Comparison of ENCODE assay signal across 21 mouse cellular contexts in the genomic region with DNA sequence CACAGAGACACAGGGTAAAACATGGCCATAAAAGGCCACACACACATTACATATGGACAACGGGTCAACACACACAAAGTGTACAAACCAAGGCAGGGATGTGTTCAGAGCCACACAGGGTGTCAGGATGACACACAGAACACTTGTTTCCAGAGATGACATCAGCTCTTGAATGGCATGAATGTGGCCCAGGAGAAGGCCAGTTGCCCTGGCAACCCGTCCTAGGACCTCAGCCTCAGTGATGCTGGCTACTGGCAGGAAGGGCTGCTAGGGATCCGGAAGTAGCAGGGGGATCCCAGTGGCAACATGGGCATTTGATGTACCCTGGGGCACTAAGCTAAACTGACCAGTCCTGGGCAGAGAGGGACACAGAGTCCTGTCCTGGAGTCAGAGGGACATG. TPM values are rescaled to one million over a fixed set of nuclear protein-coding genes. Genes with fewer than 3 reads are reported as not detected.
DNase-seq lines count a peak whose midpoint lies in the region; ATAC-seq lines count a peak whose summit lies in the region.
"Had no signal": no experiment of that assay in that cellular context is flagged by ENCODE, and none has a peak within 500 bp of the region (broad histone marks: within the 10 kb centered on the region; RNA-seq: fewer than 3 reads in every experiment).

No protein-coding gene starts in this region.

- H3K36me3 ChIP-seq in forebrain, embryonic 13.5 days (ENCODE audit: poor library complexity, severe bottlenecking): no peaks in the 10 kb centered on the region
- no peaks in the 10 kb centered on the region for H3K36me3 ChIP-seq in forebrain, embryonic 16.5 days (ENCODE audit: control insufficient read depth, insufficient read depth)
- no peaks in the 10 kb centered on the region for H3K36me3 ChIP-seq in midbrain, embryonic 11.5 days (ENCODE audit: control insufficient read depth, insufficient read depth, low read length)
- no peaks in the 10 kb centered on the region for H3K36me3 ChIP-seq in midbrain, embryonic 14.5 days (ENCODE audit: control insufficient read depth, insufficient read depth, low read length)
- H3K36me3 ChIP-seq: embryonic facial prominence, embryonic 10.5 days; embryonic facial prominence, embryonic 12.5 days; G1E had no signal

- ATAC-seq in forebrain, embryonic 13.5 days: no peak
- ATAC-seq in forebrain, embryonic 16.5 days: no peak
- ATAC-seq in midbrain, embryonic 11.5 days (ENCODE audit: low FRiP score): no peak
- ATAC-seq in midbrain, embryonic 14.5 days (ENCODE audit: low FRiP score, low TSS enrichment): no peak
- ATAC-seq: CD4-positive, CD25-positive, alpha-beta regulatory T cell, adult 4 months; forebrain, embryonic 14.5 days; forebrain, postnatal 0 days had no signal

- H3K9ac ChIP-seq in forebrain, embryonic 13.5 days: 0 out of 2 replicates have a peak overlapping the region, but pooled peaks have one; percentile 13
- no peak overlapping the region for H3K9ac ChIP-seq in forebrain, embryonic 16.5 days (replicated peaks; ENCODE audit: low read depth, low read length)
- H3K9ac ChIP-seq in midbrain, embryonic 11.5 days (ENCODE audit: low read length): no peak overlapping the region
- H3K9ac ChIP-seq in midbrain, embryonic 14.5 days (replicated peaks; ENCODE audit: low read length): no peak overlapping the region
- H3K9ac ChIP-seq: embryonic facial prominence, embryonic 12.5 days; forebrain, postnatal 0 days had no signal

- peaks cover 39% of the 10 kb centered on the region for H3K27me3 ChIP-seq in forebrain, embryonic 13.5 days
- peaks cover 19% of the 10 kb centered on the region for H3K27me3 ChIP-seq in forebrain, embryonic 16.5 days (replicated peaks; ENCODE audit: control insufficient read depth, insufficient read depth, low read length)
- H3K27me3 ChIP-seq in midbrain, embryonic 11.5 days (ENCODE audit: control insufficient read depth, insufficient read depth, low read length): peaks cover 25% of the 10 kb centered on the region
- H3K27me3 ChIP-seq in midbrain, embryonic 14.5 days (ENCODE audit: control insufficient read depth, insufficient read depth, low read length): peaks cover 20% of the 10 kb centered on the region

- H3K4me3 ChIP-seq in forebrain, embryonic 13.5 days: no peak overlapping the region
- H3K4me3 ChIP-seq in forebrain, embryonic 16.5 days (replicated peaks; ENCODE audit: low read length): no peak overlapping the region
- H3K4me3 ChIP-seq in midbrain, embryonic 11.5 days (ENCODE audit: low read depth, low read length): no peak overlapping the region
- H3K4me3 ChIP-seq in midbrain, embryonic 14.5 days (replicated peaks; ENCODE audit: low read depth, low read length): no peak overlapping the region
- H3K4me3 ChIP-seq: embryonic facial prominence, embryonic 10.5 days; embryonic facial prominence, embryonic 12.5 days had no signal

- peaks cover 23% of the 10 kb centered on the region for H3K4me1 ChIP-seq in forebrain, embryonic 13.5 days
- H3K4me1 ChIP-seq in forebrain, embryonic 16.5 days (replicated peaks; ENCODE audit: control insufficient read depth, insufficient read depth, low read length): peaks cover 21% of the 10 kb centered on the region
- H3K4me1 ChIP-seq in midbrain, embryonic 11.5 days (ENCODE audit: control insufficient read depth, insufficient read depth, low read length): peaks cover 19% of the 10 kb centered on the region
- H3K4me1 ChIP-seq in midbrain, embryonic 14.5 days (ENCODE audit: control insufficient read depth, insufficient read depth, low read length): peaks cover 23% of the 10 kb centered on the region

- no peaks in the 10 kb centered on the region for H3K9me3 ChIP-seq in forebrain, embryonic 13.5 days (replicated peaks)
- no peaks in the 10 kb centered on the region for H3K9me3 ChIP-seq in forebrain, embryonic 16.5 days (ENCODE audit: control insufficient read depth, low read length)
- H3K9me3 ChIP-seq in midbrain, embryonic 11.5 days (ENCODE audit: control insufficient read depth, low read length): no peaks in the 10 kb centered on the region
- no peaks in the 10 kb centered on the region for H3K9me3 ChIP-seq in midbrain, embryonic 14.5 days (ENCODE audit: control insufficient read depth, low read length)
- H3K9me3 ChIP-seq: embryonic facial prominence, embryonic 10.5 days; embryonic facial prominence, embryonic 12.5 days had no signal

- peak; percentile 61 for DNase-seq in midbrain, embryonic 11.5 days (ENCODE audit: low spot score, missing footprints)
- no peak for DNase-seq in midbrain, embryonic 14.5 days
- no peak for DNase-seq in frontal cortex, postnatal 14 days (ENCODE audit: low spot score in 2 of 2)
- DNase-seq: adrenal gland, adult 2 months; adrenal gland, postnatal 10 days; adrenal gland, postnatal 25 days; B cell, adult 2 months; cerebellum, adult 11-12 months; cerebellum, adult 2 months; cerebellum, adult 9-10 months; cerebellum, postnatal 25 days; forebrain, postnatal 0 days had no signal

- no peak overlapping the region for H3K4me2 ChIP-seq in forebrain, embryonic 13.5 days
- H3K4me2 ChIP-seq in forebrain, embryonic 16.5 days (ENCODE audit: low read length): no peak overlapping the region
- H3K4me2 ChIP-seq in midbrain, embryonic 11.5 days: no peak overlapping the region
- no peak overlapping the region for H3K4me2 ChIP-seq in midbrain, embryonic 14.5 days (ENCODE audit: low read length)
- H3K4me2 ChIP-seq: embryonic facial prominence, embryonic 12.5 days had no signal

- no peak overlapping the region for H3K27ac ChIP-seq in forebrain, embryonic 13.5 days
- no peak overlapping the region for H3K27ac ChIP-seq in forebrain, embryonic 16.5 days (ENCODE audit: low read length)
- H3K27ac ChIP-seq in midbrain, embryonic 11.5 days (ENCODE audit: low read depth, low read length): no peak overlapping the region
- H3K27ac ChIP-seq in midbrain, embryonic 14.5 days (replicated peaks; ENCODE audit: low read depth, low read length): no peak overlapping the region
- H3K27ac ChIP-seq: embryonic facial prominence, embryonic 10.5 days; embryonic facial prominence, embryonic 12.5 days had no signal

- 67% methylated on average over 3 of the region's 3 CpGs for WGBS in forebrain, embryonic 13.5 days
- 77% methylated on average over 3 of the region's 3 CpGs for WGBS in forebrain, embryonic 16.5 days
- WGBS in midbrain, embryonic 11.5 days: 86% methylated on average over 3 of the region's 3 CpGs
- 67% methylated on average over 3 of the region's 3 CpGs for WGBS in midbrain, embryonic 14.5 days

RNA-seq across cellular contexts. Expression of gene C2cd4c, which starts 4.5 kb away (rescaled TPM):
- polyA plus RNA-seq in forebrain, embryonic 13.5 days (2015; fragmentation: Nextera tagmentation; extraction: Ambion mirVana): 0.08 and 0.11 TPM in 2 replicates
- polyA plus RNA-seq in forebrain, embryonic 16.5 days (2015; fragmentation: Nextera tagmentation; extraction: Ambion mirVana): 0.25 and 0.32 TPM in 2 replicates
- 0.10 and 0.12 TPM in 2 replicates for polyA plus RNA-seq in midbrain, embryonic 11.5 days (2014; fragmentation: Nextera tagmentation; extraction: Ambion mirVana)
- 0.84 and 1.4 TPM in 2 replicates for polyA plus RNA-seq in midbrain, embryonic 14.5 days (2014; fragmentation: Nextera tagmentation; extraction: Ambion mirVana)
- polyA plus RNA-seq: CD4-positive, CD25-positive, alpha-beta regulatory T cell, adult 4 months; embryonic facial prominence, embryonic 10.5 days; embryonic facial prominence, embryonic 14.5 days; G1E had no signal

RNA-seq across cellular contexts. Expression of gene Theg, which starts 22.1 kb away (rescaled TPM):
- not detected in 2 replicates for polyA plus RNA-seq in forebrain, embryonic 13.5 days (2015; fragmentation: Nextera tagmentation; extraction: Ambion mirVana)
- not detected in 2 replicates for polyA plus RNA-seq in forebrain, embryonic 16.5 days (2015; fragmentation: Nextera tagmentation; extraction: Ambion mirVana)
- not detected in 2 replicates for polyA plus RNA-seq in midbrain, embryonic 11.5 days (2014; fragmentation: Nextera tagmentation; extraction: Ambion mirVana)
- not detected in 2 replicates for polyA plus RNA-seq in midbrain, embryonic 14.5 days (2014; fragmentation: Nextera tagmentation; extraction: Ambion mirVana)
- polyA plus RNA-seq: adrenal gland, adult 2 months; CD4-positive, CD25-positive, alpha-beta regulatory T cell, adult 4 months; cerebellum, adult 2 months; embryonic facial prominence, embryonic 10.5 days; embryonic facial prominence, embryonic 12.5 days; embryonic facial prominence, embryonic 14.5 days; forebrain, embryonic 11.5 days; forebrain, embryonic 14.5 days; forebrain, postnatal 0 days; G1E had no signal

RNA-seq across cellular contexts. Expression of gene Shc2, which starts 28.4 kb away (rescaled TPM):
- polyA plus RNA-seq in forebrain, embryonic 13.5 days (2015; fragmentation: Nextera tagmentation; extraction: Ambion mirVana): 8.2 and 11.4 TPM in 2 replicates
- polyA plus RNA-seq in forebrain, embryonic 16.5 days (2015; fragmentation: Nextera tagmentation; extraction: Ambion mirVana): 12.3 and 16.0 TPM in 2 replicates
- 11.4 and 13.0 TPM in 2 replicates for polyA plus RNA-seq in midbrain, embryonic 11.5 days (2014; fragmentation: Nextera tagmentation; extraction: Ambion mirVana)
- polyA plus RNA-seq in midbrain, embryonic 14.5 days (2014; fragmentation: Nextera tagmentation; extraction: Ambion mirVana): 17.2 and 21.6 TPM in 2 replicates
- polyA plus RNA-seq: CD4-positive, CD25-positive, alpha-beta regulatory T cell, adult 4 months; G1E had no signal

RNA-seq across cellular contexts. Expression of gene Odf3l2, which starts 36.3 kb away (rescaled TPM):
- 0.13 TPM in 1 of 2 replicates, not detected in the other for polyA plus RNA-seq in forebrain, embryonic 13.5 days (2015; fragmentation: Nextera tagmentation; extraction: Ambion mirVana)
- polyA plus RNA-seq in forebrain, embryonic 16.5 days (2015; fragmentation: Nextera tagmentation; extraction: Ambion mirVana): 0.28 TPM in 1 of 2 replicates, not detected in the other
- polyA plus RNA-seq in midbrain, embryonic 11.5 days (2014; fragmentation: Nextera tagmentation; extraction: Ambion mirVana): not detected in 2 replicates
- 0.17 and 0.40 TPM in 2 replicates for polyA plus RNA-seq in midbrain, embryonic 14.5 days (2014; fragmentation: Nextera tagmentation; extraction: Ambion mirVana)
- polyA plus RNA-seq: adrenal gland, adult 2 months; CD4-positive, CD25-positive, alpha-beta regulatory T cell, adult 4 months; cerebellum, adult 2 months; embryonic facial prominence, embryonic 10.5 days; embryonic facial prominence, embryonic 12.5 days; embryonic facial prominence, embryonic 14.5 days; forebrain, embryonic 11.5 days; G1E had no signal

RNA-seq across cellular contexts. Expression of gene Mier2, which starts 54.3 kb away (rescaled TPM):
- polyA plus RNA-seq in forebrain, embryonic 13.5 days (2015; fragmentation: Nextera tagmentation; extraction: Ambion mirVana): 53.9 and 60.2 TPM in 2 replicates
- 59.8 and 68.5 TPM in 2 replicates for polyA plus RNA-seq in forebrain, embryonic 16.5 days (2015; fragmentation: Nextera tagmentation; extraction: Ambion mirVana)
- polyA plus RNA-seq in midbrain, embryonic 11.5 days (2014; fragmentation: Nextera tagmentation; extraction: Ambion mirVana): 33.0 and 41.8 TPM in 2 replicates
- 48.8 and 64.3 TPM in 2 replicates for polyA plus RNA-seq in midbrain, embryonic 14.5 days (2014; fragmentation: Nextera tagmentation; extraction: Ambion mirVana)
